Mouse (Mus musculus): Measurements from ENCODE around the gene Kcnj16. TPM values are rescaled to one million over a fixed set of nuclear protein-coding genes. Genes with fewer than 3 reads are reported as not detected.

Kcnj16 gene
- 2.0 TPM for polyA plus RNA-seq (2017; shearing (Covaris generic))

DNA sequence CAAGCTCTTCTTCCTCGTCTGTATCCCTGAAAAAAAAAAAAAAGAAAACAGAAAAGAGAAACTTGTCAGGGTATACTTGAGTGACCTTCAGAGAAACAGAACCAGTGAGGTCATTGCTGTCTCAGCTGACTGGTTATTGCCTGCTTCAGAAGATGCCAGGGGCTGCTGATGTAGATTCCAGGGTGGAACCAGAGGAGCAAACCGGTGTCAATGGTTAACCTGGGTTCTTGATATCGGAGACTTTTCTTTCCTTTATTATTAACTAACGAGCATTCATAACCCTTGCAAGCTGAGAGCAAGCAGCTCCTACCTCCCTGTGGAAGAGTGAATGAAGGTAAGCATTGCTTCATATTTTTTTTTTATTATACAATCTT lies at the start of gene Kcnj16:
Gene Kcnj16 (plus strand): TSS at position 272 of the 374 bp plus-strand sequence.

GRCm38 (mm10) chr11:111065635-111066298 lies 97.9 kb downstream of the Kcnj16 start, which contains the start of gene Kcnj2:
TSS of gene Kcnj2 (plus strand) at chr11:111066164.

Other genes with a start within 250 kb of the Kcnj16 start
- gene Kcnj2, start 98.1 kb downstream of the Kcnj16 start, polyA plus RNA-seq (2017; shearing (Covaris generic)) = 0.09 TPM

All from naive thymus-derived CD4-positive, alpha-beta T cell, adult 5 months (primary cell).